Mouse (Mus musculus) kidney, embryonic 14.5 days (tissue): ENCODE results near the gene Armcx1. TPM values are rescaled to one million over a fixed set of nuclear protein-coding genes. Genes with fewer than 3 reads are reported as not detected.

Experiments
- ATAC-seq: fragments of 200-750 bp; cut with Nextera tagmentation; 2 replicates; pipeline ENCODE4 v1.8.0; 2017; ENCODE audit warnings: moderate number of reproducible peaks, mild to moderate bottlenecking, moderate TSS enrichment, moderate library complexity; ENCODE audit not compliant: low FRiP score, low TSS enrichment
- H3K27ac ChIP-seq: fragments of 300-500 bp; sonication (generic); 2 replicates; pipeline ENCODE4 v1.5.1; 2014; ENCODE audit warnings: low read depth, mild to moderate bottlenecking, low read length, moderate library complexity, mixed read lengths
- H3K27me3 ChIP-seq: fragments of 300-500 bp; sonication (generic); 2 replicates; pipeline ENCODE4 v1.6.1; 2014; ENCODE audit warnings: mild to moderate bottlenecking, low read length; ENCODE audit not compliant: control insufficient read depth, insufficient read depth
- H3K36me3 ChIP-seq: fragments of 300-500 bp; sonication (generic); 2 replicates; pipeline ENCODE4 v1.6.1; 2014; ENCODE audit warnings: low read length, mixed read lengths; ENCODE audit not compliant: control insufficient read depth, insufficient read depth
- H3K4me1 ChIP-seq: fragments of 300-500 bp; sonication (generic); 2 replicates; pipeline ENCODE4 v1.6.1; 2014; ENCODE audit warnings: low read length, mixed read lengths; ENCODE audit not compliant: control insufficient read depth, insufficient read depth
- H3K4me2 ChIP-seq: fragments of 300-500 bp; sonication (generic); replicated peaks from 2 replicates; pipeline ENCODE4 v1.6.1; 2014; ENCODE audit warnings: low read depth, mild to moderate bottlenecking, low read length
- H3K4me3 ChIP-seq: fragments of 300-500 bp; sonication (generic); 2 replicates; pipeline ENCODE4 v1.5.1; 2014; ENCODE audit warnings: mild to moderate bottlenecking, low read length
- H3K9ac ChIP-seq: fragments of 300-500 bp; sonication (generic); 2 replicates; pipeline ENCODE4 v1.6.1; 2014; ENCODE audit warnings: low read depth, mild to moderate bottlenecking, low read length, moderate library complexity
- H3K9me3 ChIP-seq: fragments of 300-500 bp; sonication (generic); 2 replicates; pipeline ENCODE4 v1.6.1; 2016; ENCODE audit warnings: low read length; ENCODE audit not compliant: control insufficient read depth
- WGBS: fragments of 180-500 bp; shearing (Covaris S2); extraction: QIAGEN DNeasy Blood & Tissue Kit; methylation state at CpG from one replicate; pipeline ENCODE4 v1.1.7; 2014; 5-methylcytosine and 5-hydroxymethylcytosine counted together
- polyA plus RNA-seq: library from polyadenylated mRNA; unstranded; fragments of >200 nt; fragmentation: Nextera tagmentation; extraction: Ambion mirVana; gene quantifications from 2 replicates; pipeline ENCODE4 v1.2.1, GENCODE M21; 2014

The Armcx1 gene
- polyA plus RNA-seq = 37.7 and 39.7 TPM in 2 replicates

- ATAC-seq = peak; percentile 93
- H3K4me3 ChIP-seq = peak within 1 kb of the TSS; percentile 51
These were observed at the start of gene Armcx1 for GRCm38 (mm10) chrX:134717752-134718308. Armcx1 (plus strand) TSS chrX:134717963.

DNA sequence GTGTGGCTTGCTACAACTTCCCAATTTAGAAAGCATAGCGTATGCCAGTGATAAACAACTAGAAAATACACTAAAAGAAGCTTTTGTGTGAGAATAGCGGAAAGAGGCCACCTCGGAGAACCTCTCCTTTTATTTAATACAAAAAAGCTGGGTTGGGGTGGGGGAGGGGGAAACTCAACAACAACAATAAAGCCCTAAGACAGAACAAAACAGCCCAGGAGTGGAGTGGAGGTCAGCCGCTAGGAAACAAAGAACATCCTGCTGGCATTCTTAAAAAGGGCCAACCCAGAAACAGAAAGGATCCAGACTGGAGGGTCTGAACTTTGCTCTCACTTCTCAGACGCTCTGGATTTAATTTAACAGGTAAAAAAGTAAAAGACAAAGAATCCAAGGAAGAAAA, 42.7 kb upstream of the Armcx1 start:
- Histone ChIP-seq H3K9me3 (no peaks in the 10 kb centered on the region), H3K4me2 (no peak overlapping the region), H3K27ac (no peak overlapping the region), H3K4me1 (no peaks in the 10 kb centered on the region), H3K4me3 (no peak overlapping the region), H3K9ac (no peak overlapping the region), H3K27me3 (no peaks in the 10 kb centered on the region), H3K36me3 (no peaks in the 10 kb centered on the region)
- no peak for ATAC-seq
- WGBS = 51% methylated on average over 5 of the region's 5 CpGs

More at GRCm38 (mm10) chrX:134717752-134718308, at the start of gene Armcx1:
- Histone ChIP-seq H3K4me1 (no peaks in the 10 kb centered on the region), H3K27me3 (no peaks in the 10 kb centered on the region; the same call in 1 of the 2 replicates), H3K9me3 (no peaks in the 10 kb centered on the region), H3K9ac (peak within 1 kb of the TSS; percentile 63; the same call in 1 of the 2 replicates), H3K36me3 (peaks cover 8% of the 10 kb centered on the region; the same call in 1 of the 2 replicates), H3K27ac (peak within 1 kb of the TSS; percentile 87), H3K4me2 (peak within 1 kb of the TSS; percentile 44)
- 34% methylated on average over 16 of the region's 16 CpGs for WGBS

DNA sequence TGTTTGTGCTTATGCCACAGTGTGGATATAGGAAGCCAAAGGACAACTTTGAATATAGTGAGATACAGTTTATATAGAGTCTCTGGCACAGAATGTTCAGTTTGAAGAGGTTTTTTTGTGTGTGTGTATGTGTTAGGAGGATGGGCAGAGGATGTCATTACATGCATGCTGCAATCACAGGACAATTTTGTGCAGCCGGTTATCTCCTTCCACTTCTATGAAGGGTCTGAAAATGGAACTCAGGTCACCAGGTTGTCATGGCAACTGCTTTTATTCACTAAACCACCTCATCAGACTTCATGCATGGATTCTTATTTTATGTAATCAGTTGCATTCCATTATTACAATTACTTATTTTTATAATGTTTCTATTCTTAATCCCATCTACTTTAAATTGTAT, 41.8 kb upstream of the Armcx1 start:
- no peak overlapping the region for H3K27ac ChIP-seq
- H3K4me1 ChIP-seq = no peaks in the 10 kb centered on the region
- ATAC-seq = no peak
- H3K9ac ChIP-seq = no peak overlapping the region
- whole genome bisulfite sequencing = 92% methylated on average over 1 of the region's 1 CpGs
- no peaks in the 10 kb centered on the region for H3K36me3 ChIP-seq
- no peaks in the 10 kb centered on the region for H3K27me3 ChIP-seq
- no peaks in the 10 kb centered on the region for H3K9me3 ChIP-seq
- H3K4me2 ChIP-seq = no peak overlapping the region
- no peak overlapping the region for H3K4me3 ChIP-seq

- Histone ChIP-seq H3K4me1 (peaks cover 3% of the 10 kb centered on the region; the same call in 1 of the 2 replicates), H3K9ac (0 out of 2 replicates have a peak overlapping the region, but pooled peaks have one; percentile 4), H3K27ac (no peak overlapping the region), H3K36me3 (peaks cover 10% of the 10 kb centered on the region), H3K9me3 (no peaks in the 10 kb centered on the region), H3K4me2 (peak overlapping the region; percentile 17; the same call in 1 of the 2 replicates), H3K27me3 (no peaks in the 10 kb centered on the region), H3K4me3 (peak overlapping the region; percentile 8; the same call in 1 of the 2 replicates)
- 40% methylated on average over 5 of the region's 5 CpGs for WGBS
- ATAC-seq = peak; percentile 51; the same call in 1 of the 2 replicates
These were observed 32.8 kb upstream of the Armcx1 start for GRCm38 (mm10) chrX:134684936-134685335.

GRCm38 (mm10) chrX:134686267-134686666, 31.5 kb upstream of the Armcx1 start, which contains the start of gene Armcx4:
Armcx4 (plus strand) TSS chrX:134686519.
- H3K27ac ChIP-seq = peak within 1 kb of the TSS; percentile 83
- no peaks in the 10 kb centered on the region for H3K9me3 ChIP-seq
- H3K9ac ChIP-seq = peak within 1 kb of the TSS; percentile 71
- H3K36me3 ChIP-seq = peaks cover 22% of the 10 kb centered on the region
- H3K4me2 ChIP-seq = peak within 1 kb of the TSS; percentile 40
- 25% methylated on average over 33 of the region's 33 CpGs for WGBS
- H3K4me3 ChIP-seq = peak within 1 kb of the TSS; percentile 53
- peaks cover 3% of the 10 kb centered on the region; the same call in 1 of the 2 replicates for H3K4me1 ChIP-seq
- peak; percentile 97 for ATAC-seq
- no peaks in the 10 kb centered on the region for H3K27me3 ChIP-seq

DNA sequence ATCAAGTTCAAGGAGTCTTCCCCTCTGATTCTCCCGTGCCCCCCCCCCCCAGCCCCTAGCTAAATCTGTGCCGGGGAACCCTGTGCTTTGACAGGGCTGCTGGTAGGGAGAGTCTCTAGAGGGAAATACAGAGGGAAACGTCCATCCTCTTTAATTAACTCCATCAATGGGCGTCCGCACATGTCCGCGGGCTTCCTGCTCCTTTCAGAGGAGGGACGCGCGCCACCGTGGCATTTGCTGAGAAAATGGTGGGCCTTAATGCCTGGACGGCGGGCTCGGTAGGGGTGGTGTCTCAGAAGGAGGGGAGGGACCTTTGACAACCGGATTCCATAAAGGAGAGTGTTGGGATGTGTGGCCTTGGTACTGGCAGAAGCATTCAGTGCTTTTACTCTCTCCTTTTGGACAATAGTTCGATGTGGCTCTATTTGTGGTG, 31.0 kb upstream of the Armcx1 start:
- peak; percentile 63; the same call in 1 of the 2 replicates for ATAC-seq
- no peaks in the 10 kb centered on the region for H3K27me3 ChIP-seq
- WGBS = 22% methylated on average over 16 of the region's 16 CpGs
- peak overlapping the region; percentile 71 for H3K9ac ChIP-seq
- H3K27ac ChIP-seq = peak overlapping the region; percentile 83
- H3K4me2 ChIP-seq = peak overlapping the region; percentile 40
- peak overlapping the region; percentile 53 for H3K4me3 ChIP-seq
- no peaks in the 10 kb centered on the region for H3K9me3 ChIP-seq
- peaks cover 3% of the 10 kb centered on the region; the same call in 1 of the 2 replicates for H3K4me1 ChIP-seq
- peaks cover 23% of the 10 kb centered on the region for H3K36me3 ChIP-seq

GRCm38 (mm10) chrX:134689676-134690075, 28.1 kb upstream of the Armcx1 start:
- ATAC-seq = no peak
- 80% methylated on average over 2 of the region's 2 CpGs for WGBS
- H3K9me3 ChIP-seq = no peaks in the 10 kb centered on the region
- no peak overlapping the region for H3K4me3 ChIP-seq
- peaks cover 3% of the 10 kb centered on the region; the same call in 1 of the 2 replicates for H3K4me1 ChIP-seq
- H3K9ac ChIP-seq = no peak overlapping the region
- H3K4me2 ChIP-seq = no peak overlapping the region
- no peaks in the 10 kb centered on the region for H3K27me3 ChIP-seq
- H3K27ac ChIP-seq = no peak overlapping the region
- peaks cover 33% of the 10 kb centered on the region for H3K36me3 ChIP-seq

GRCm38 (mm10) chrX:134690871-134691539, 26.8 kb upstream of the Armcx1 start:
- Histone ChIP-seq H3K4me3 (no peak overlapping the region), H3K27me3 (no peaks in the 10 kb centered on the region), H3K4me2 (no peak overlapping the region), H3K27ac (no peak overlapping the region), H3K36me3 (peaks cover 33% of the 10 kb centered on the region), H3K9me3 (no peaks in the 10 kb centered on the region), H3K9ac (no peak overlapping the region), H3K4me1 (peaks cover 3% of the 10 kb centered on the region; the same call in 1 of the 2 replicates)
- ATAC-seq = no peak
- WGBS = 92% methylated on average over 10 of the region's 10 CpGs

GRCm38 (mm10) chrX:134691540-134691935, 26.2 kb upstream of the Armcx1 start:
- Histone ChIP-seq H3K9me3 (no peaks in the 10 kb centered on the region), H3K4me1 (peaks cover 3% of the 10 kb centered on the region; the same call in 1 of the 2 replicates), H3K4me2 (no peak overlapping the region), H3K36me3 (peaks cover 33% of the 10 kb centered on the region), H3K27ac (no peak overlapping the region), H3K9ac (no peak overlapping the region), H3K27me3 (no peaks in the 10 kb centered on the region), H3K4me3 (no peak overlapping the region)
- no peak for ATAC-seq
- 86% methylated on average over 2 of the region's 2 CpGs for WGBS
